Mouse (Mus musculus) monocyte, adult 59 days (primary cell): Measurements from ENCODE around the gene Fyttd1. TPM values are rescaled to one million over a fixed set of nuclear protein-coding genes. Genes with fewer than 3 reads are reported as not detected.

Experiments
- total RNA-seq, 2 experiments: library from RNA; stranded (reverse); gene quantifications; one replicate each; pipeline ENCODE4 v1.2.4; 2023

Fyttd1 gene
- 10 to 100 TPM; 31.6 to 33.3 TPM for total RNA-seq

GRCm38 (mm10) chr16:32877343-32878156 is at the start of gene Fyttd1, which contains the start of gene Rubcn:
Gene Fyttd1 (plus strand): TSS chr16:32877500.
Gene Rubcn (minus strand): TSS chr16:32877766.

GRCm38 (mm10) chr16:32913937-32914881 is 36.9 kb downstream of the Fyttd1 start, which contains the start of gene Lrch3:
Gene Lrch3 (plus strand): TSS chr16:32914100.

Other genes starting within 250 kb of the Fyttd1 start
- 10 to 100 TPM; 13.8 to 19.1 TPM for gene Tnk2, start 233.6 kb upstream of the Fyttd1 start, total RNA-seq
- under 1 TPM in 1 of 2 experiments, not detected in 1; 0.12 TPM for gene Muc4, start 141.6 kb upstream of the Fyttd1 start, total RNA-seq
- under 1 TPM; 0.70 to 0.81 TPM for gene Muc20, start 80.1 kb upstream of the Fyttd1 start, total RNA-seq
- gene Smbd1, start 67.0 kb upstream of the Fyttd1 start, total RNA-seq: 1 to 10 TPM in 1 of 2 experiments, under 1 TPM in 1; 0.79 to 1.1 TPM
- gene Rubcn, start 266 bp downstream of the Fyttd1 start, total RNA-seq: 10 to 100 TPM; 31.8 to 32.7 TPM
- 10 to 100 TPM; 52.0 to 57.2 TPM for gene Lrch3, start 36.6 kb downstream of the Fyttd1 start, total RNA-seq
- not detected for gene Iqcg, start 178.7 kb downstream of the Fyttd1 start, total RNA-seq
- gene Rpl35a, start 179.0 kb downstream of the Fyttd1 start, total RNA-seq: 100 to 1,000 TPM; 675 to 776 TPM
- 1 to 10 TPM; 1.6 TPM for gene Lmln, start 185.0 kb downstream of the Fyttd1 start, total RNA-seq